Mouse (Mus musculus) myocyte (in vitro differentiated cells): ENCODE results near the gene Mcm3. TPM values are rescaled to one million over a fixed set of nuclear protein-coding genes. Genes with fewer than 3 reads are reported as not detected.

ENCODE experiments used
- H3K27me3 ChIP-seq: one replicate; pipeline ENCODE4 v1.6.1; 2011; ENCODE audit not compliant: control insufficient read depth, insufficient read depth, insufficient read length
- H3K36me3 ChIP-seq: one replicate; pipeline ENCODE4 v1.6.1; 2011; ENCODE audit not compliant: control insufficient read depth, insufficient read depth
- H3K4me2 ChIP-seq: one replicate; pipeline ENCODE4 v1.6.1; 2011; ENCODE audit warnings: low read depth, control low read depth
- H3K4me3 ChIP-seq: one replicate; pipeline ENCODE4 v1.5.1; 2011; ENCODE audit warnings: mild to moderate bottlenecking, control low read depth, moderate library complexity
- H3K79me2 ChIP-seq: one replicate; pipeline ENCODE4 v1.6.1; 2011; ENCODE audit not compliant: control insufficient read depth, insufficient read depth
- H3ac ChIP-seq: one replicate; pipeline ENCODE4 v1.6.1; 2011; ENCODE audit not compliant: control insufficient read depth, insufficient read length
- CEBPB ChIP-seq: IDR thresholded peaks from 2 replicates; pipeline ENCODE4 v1.6.1; 2011; ENCODE audit warnings: mild to moderate bottlenecking, moderate library complexity; ENCODE audit not compliant: poor library complexity, insufficient read depth, severe bottlenecking
- E2F4 ChIP-seq: IDR thresholded peaks from one replicate; pipeline ENCODE4 v1.6.1; 2011; ENCODE audit warnings: mild to moderate bottlenecking, control low read depth, moderate library complexity; ENCODE audit not compliant: insufficient read depth
- MAX ChIP-seq: IDR thresholded peaks from one replicate; pipeline ENCODE4 v1.6.1; 2011; ENCODE audit warnings: low read depth, mild to moderate bottlenecking, control low read depth
- MYOD1 ChIP-seq, 3 experiments: IDR thresholded peaks; one replicate each; pipeline ENCODE4 v1.6.1; 2011; ENCODE audit warnings: control low read depth in 2 of 3, low read depth in 2 of 3, mild to moderate bottlenecking in 2 of 3, moderate library complexity in 1 of 3; ENCODE audit not compliant: insufficient read length in 2 of 3, control insufficient read depth in 1 of 3
- MYOG ChIP-seq, 3 experiments: IDR thresholded peaks; one replicate each; pipeline ENCODE4 v1.6.1; 2011; ENCODE audit warnings: control low read depth in 2 of 3, low read depth in 2 of 3, mild to moderate bottlenecking in 2 of 3; ENCODE audit not compliant: insufficient read length in 2 of 3, control insufficient read depth in 1 of 3, insufficient read depth in 1 of 3
- POLR2A ChIP-seq: IDR thresholded peaks from one replicate; pipeline ENCODE4 v1.6.1; 2011; ENCODE audit warnings: low read depth, mild to moderate bottlenecking, control low read depth, moderate library complexity; ENCODE audit not compliant: insufficient read length
- POLR2AphosphoS2 ChIP-seq: IDR thresholded peaks from one replicate; pipeline ENCODE4 v1.6.1; 2011; ENCODE audit warnings: low read depth, control low read depth; ENCODE audit not compliant: insufficient read length
- REST ChIP-seq: IDR thresholded peaks from one replicate; pipeline ENCODE4 v1.6.1; 2011; ENCODE audit warnings: mild to moderate bottlenecking, control low read depth, moderate library complexity; ENCODE audit not compliant: insufficient read depth, insufficient read length
- SRF ChIP-seq: IDR thresholded peaks from one replicate; pipeline ENCODE4 v1.6.1; 2011; ENCODE audit warnings: low read depth; ENCODE audit not compliant: control insufficient read depth, insufficient read length
- TCF12 ChIP-seq: IDR thresholded peaks from one replicate; pipeline ENCODE4 v1.6.1; 2011; ENCODE audit warnings: mild to moderate bottlenecking, control low read depth; ENCODE audit not compliant: poor library complexity, insufficient read depth, severe bottlenecking
- TCF3 ChIP-seq: IDR thresholded peaks from one replicate; pipeline ENCODE4 v1.6.1; 2011; ENCODE audit warnings: low read depth, control low read depth; ENCODE audit not compliant: insufficient read length
- USF1 ChIP-seq: IDR thresholded peaks from one replicate; pipeline ENCODE4 v1.6.1; 2011; ENCODE audit warnings: low read depth, mild to moderate bottlenecking, control low read depth, moderate library complexity
- polyA plus RNA-seq: library from polyadenylated mRNA; unstranded; fragments of >200 nt; fragmentation: generic; extraction: Trizol; gene quantifications from one replicate; pipeline ENCODE4 v1.2.1, GENCODE M21; 2012; ENCODE audit warnings: missing spikeins

The Mcm3 gene
- polyA plus RNA-seq = 23.2 TPM

GRCm38 (mm10) chr1:20819771-20820605, at the start of gene Mcm3:
Mcm3 (minus strand) TSS chr1:20820312.
- peaks cover 13% of the 10 kb centered on the region for H3K79me2 ChIP-seq
- peaks cover 7% of the 10 kb centered on the region for H3K36me3 ChIP-seq
- H3K4me3 ChIP-seq = peak within 1 kb of the TSS; percentile 38
- peak within 1 kb of the TSS; percentile 86 for H3K4me2 ChIP-seq
- H3ac ChIP-seq = no peak within 1 kb of the TSS
- TF ChIP-seq MYOD1 (IDR thresholded peaks at IDR 0.05; ENCODE audit: control insufficient read depth in 1 of 3, insufficient read length in 2 of 3, low read depth in 2 of 3) (no peak), REST (no peak), MAX (peak; percentile 81), TCF3 (no peak), POLR2A (peak; percentile 45), TCF12 (no peak), POLR2AphosphoS2 (no peak), MYOG (IDR thresholded peaks at IDR 0.05; ENCODE audit: control insufficient read depth in 1 of 3, insufficient read depth in 1 of 3, insufficient read length in 2 of 3, low read depth in 2 of 3) (no peak), E2F4 (peak; percentile 99), SRF (peak; percentile 49), CEBPB (peak; percentile 97), USF1 (peak; percentile 27)
- no peaks in the 10 kb centered on the region for H3K27me3 ChIP-seq

DNA sequence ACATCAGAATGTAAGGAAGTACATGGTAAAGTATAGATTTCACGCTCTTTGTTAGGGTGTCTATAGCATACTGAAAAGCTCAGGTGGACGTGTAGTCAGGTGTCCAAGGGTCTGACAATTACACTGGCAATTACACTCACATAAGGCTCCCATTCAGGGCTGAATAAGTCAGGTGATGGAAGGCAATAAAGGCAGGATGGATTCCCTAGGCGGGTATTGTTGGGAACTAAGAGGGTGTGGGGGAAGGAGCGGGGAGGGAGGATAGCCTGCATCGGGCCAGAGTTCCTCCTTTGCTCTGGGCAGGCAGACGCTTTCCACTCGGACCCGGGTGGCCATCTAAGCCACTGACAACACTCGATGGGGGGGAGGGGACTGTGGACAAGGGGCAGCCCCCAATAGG, 47.9 kb upstream of the Mcm3 start:
- TF ChIP-seq TCF3 (no peak), TCF12 (no peak), POLR2AphosphoS2 (no peak), MYOD1 (IDR thresholded peaks at IDR 0.05; ENCODE audit: control insufficient read depth in 1 of 3, insufficient read length in 2 of 3, low read depth in 2 of 3) (no peak), REST (no peak), E2F4 (no peak), SRF (no peak), POLR2A (no peak), USF1 (no peak), CEBPB (no peak), MAX (no peak), MYOG (IDR thresholded peaks at IDR 0.05; ENCODE audit: control insufficient read depth in 1 of 3, insufficient read depth in 1 of 3, insufficient read length in 2 of 3, low read depth in 2 of 3) (no peak)

GRCm38 (mm10) chr1:20867241-20867902, 47.3 kb upstream of the Mcm3 start:
- no peak overlapping the region for H3ac ChIP-seq
- H3K36me3 ChIP-seq = no peaks in the 10 kb centered on the region
- H3K4me3 ChIP-seq = no peak overlapping the region
- no peak overlapping the region for H3K4me2 ChIP-seq
- no peak for TF ChIP-seq TCF3
- no peak for TF ChIP-seq POLR2AphosphoS2
- no peaks in the 10 kb centered on the region for H3K79me2 ChIP-seq
- no peaks in the 10 kb centered on the region for H3K27me3 ChIP-seq

More for the DNA sequence above, 47.9 kb upstream of the Mcm3 start:
- H3K79me2 ChIP-seq = no peaks in the 10 kb centered on the region
- no peak overlapping the region for H3ac ChIP-seq
- no peak overlapping the region for H3K4me3 ChIP-seq
- H3K4me2 ChIP-seq = no peak overlapping the region
- no peaks in the 10 kb centered on the region for H3K27me3 ChIP-seq
- H3K36me3 ChIP-seq = no peaks in the 10 kb centered on the region

GRCm38 (mm10) chr1:20863452-20864172, 43.5 kb upstream of the Mcm3 start:
- Histone ChIP-seq H3K79me2 (no peaks in the 10 kb centered on the region), H3K27me3 (peaks cover 3% of the 10 kb centered on the region), H3K36me3 (no peaks in the 10 kb centered on the region), H3K4me3 (no peak overlapping the region), H3K4me2 (no peak overlapping the region), H3ac (no peak overlapping the region)
- TF ChIP-seq MYOG (IDR thresholded peaks at IDR 0.05; ENCODE audit: control insufficient read depth in 1 of 3, insufficient read depth in 1 of 3, insufficient read length in 2 of 3, low read depth in 2 of 3) (no peak), MAX (no peak), REST (no peak), MYOD1 (IDR thresholded peaks at IDR 0.05; ENCODE audit: control insufficient read depth in 1 of 3, insufficient read length in 2 of 3, low read depth in 2 of 3) (no peak), POLR2A (no peak), POLR2AphosphoS2 (no peak), CEBPB (no peak), TCF3 (no peak), USF1 (no peak), E2F4 (no peak), SRF (no peak), TCF12 (no peak)
